Mouse (Mus musculus) right cerebral cortex, adult 2 months (tissue): ENCODE results near the gene Znrd1as.

Experiments used
- DNase-seq, 2 experiments: peaks; one replicate each; pipeline ENCODE4 v3.0.0; 2021 to 2022; ENCODE audit warnings: low spot score in 2 of 2

The Znrd1as gene

DNA sequence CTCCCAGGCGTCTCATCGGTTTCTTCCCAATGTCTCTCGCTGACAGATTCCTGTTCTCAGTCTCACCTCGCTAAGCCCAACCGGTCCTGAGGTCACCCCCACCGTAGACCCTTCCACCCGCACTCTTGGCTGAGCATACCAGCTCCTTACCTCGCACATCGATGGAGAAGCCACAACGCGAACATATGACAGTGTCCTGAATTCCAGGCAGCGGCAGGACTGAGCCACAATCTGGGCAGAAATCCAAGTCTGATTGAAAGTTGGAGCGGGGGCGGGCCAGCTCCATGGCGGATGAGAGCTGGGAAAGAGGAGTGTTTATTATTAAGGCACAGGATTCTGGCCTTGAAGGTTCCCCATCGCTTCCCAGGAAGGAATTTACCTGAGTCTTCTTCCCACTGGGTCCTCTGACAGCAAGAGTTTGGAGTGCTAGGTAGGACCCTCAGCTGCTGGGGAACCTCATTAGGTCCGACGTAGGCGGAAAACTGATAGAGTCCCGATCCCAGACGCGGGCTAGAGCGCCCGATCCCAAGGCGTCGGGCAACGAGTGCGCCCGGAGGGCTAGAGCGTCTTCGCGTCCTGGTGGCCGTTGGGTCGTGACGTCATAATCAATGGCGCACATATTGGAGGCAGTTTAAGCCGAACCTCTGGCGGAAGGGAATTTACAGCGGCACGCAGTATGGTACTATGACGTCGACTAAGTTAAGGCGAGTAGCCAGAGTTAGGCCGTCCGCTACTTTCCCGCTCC is at the start of gene Znrd1as, which contains the start of gene Znrd1:
Znrd1as (plus strand) TSS at position 594 of the 745 bp plus-strand sequence.
Znrd1 (minus strand) TSS at position 561 of the 745 bp plus-strand sequence.
- DNase-seq, result peak; percentile 96 to 97

DNA sequence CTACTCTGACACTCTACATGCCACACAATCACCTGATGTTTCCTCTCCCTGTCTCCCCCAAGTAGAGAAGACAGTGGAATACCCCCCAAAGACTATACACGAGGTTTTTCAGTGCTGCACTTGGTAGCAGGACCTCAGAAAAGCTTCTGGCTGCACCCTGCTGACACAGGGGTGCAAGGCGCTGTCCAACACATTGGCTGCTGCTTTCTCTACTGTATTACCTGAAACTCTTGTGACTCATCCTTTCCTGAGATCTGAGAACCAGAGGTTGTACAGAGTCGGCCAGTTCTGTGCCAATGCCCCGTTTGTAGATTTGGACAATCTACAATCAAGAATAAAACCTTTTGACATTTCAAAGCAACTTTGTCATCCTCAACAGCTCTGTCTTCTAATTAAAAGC is 48.6 kb upstream of the Znrd1as start:
- no peak for DNase-seq

- no peak for DNase-seq
Measured at GRCm38 (mm10) chr17:36912031-36912430, 46.4 kb upstream of the Znrd1as start.

GRCm38 (mm10) chr17:36914108-36914507 is 44.3 kb upstream of the Znrd1as start:
- DNase-seq, result peak; percentile 80 to 83

DNA sequence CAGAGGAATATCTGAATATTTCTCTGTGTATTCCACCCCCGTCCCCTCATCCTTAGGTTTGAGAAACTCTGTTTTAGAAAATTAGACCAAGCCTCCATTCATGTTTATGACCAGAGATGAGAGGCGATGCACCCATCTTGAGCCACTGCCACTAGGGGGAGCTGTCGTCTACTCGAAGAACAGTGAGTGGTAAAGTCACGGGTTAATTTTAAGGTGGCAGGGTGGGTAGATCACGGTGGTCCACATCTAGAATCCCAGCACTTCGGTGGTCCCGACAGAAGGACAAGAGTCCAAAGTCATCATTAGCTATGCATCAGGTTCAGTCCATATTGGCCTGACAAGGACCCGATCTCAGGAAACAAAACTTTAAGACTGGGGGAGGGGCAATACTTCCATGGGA is 43.3 kb upstream of the Znrd1as start:
- peak; percentile 65 to 66 for DNase-seq

DNA sequence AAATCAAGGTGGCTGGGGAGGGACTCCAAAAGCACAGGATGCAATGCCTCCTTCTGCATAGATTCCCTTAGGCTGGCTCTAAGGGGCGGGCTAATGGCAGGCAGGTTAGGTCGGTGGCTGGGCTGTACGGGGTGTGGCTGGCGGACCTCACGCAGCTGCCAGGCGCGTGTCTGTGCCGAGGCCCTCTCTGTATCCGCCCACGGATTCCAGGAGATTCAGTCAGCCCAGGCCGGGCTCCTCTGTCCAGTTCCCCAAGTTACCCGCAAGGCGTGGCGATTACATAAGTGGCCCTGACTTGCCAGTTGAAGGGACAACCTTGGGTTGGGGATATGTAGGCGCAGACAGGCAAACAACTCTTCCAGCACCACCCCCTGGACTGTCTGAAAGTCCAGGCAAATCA is 38.2 kb upstream of the Znrd1as start:
- no peak for DNase-seq

DNA sequence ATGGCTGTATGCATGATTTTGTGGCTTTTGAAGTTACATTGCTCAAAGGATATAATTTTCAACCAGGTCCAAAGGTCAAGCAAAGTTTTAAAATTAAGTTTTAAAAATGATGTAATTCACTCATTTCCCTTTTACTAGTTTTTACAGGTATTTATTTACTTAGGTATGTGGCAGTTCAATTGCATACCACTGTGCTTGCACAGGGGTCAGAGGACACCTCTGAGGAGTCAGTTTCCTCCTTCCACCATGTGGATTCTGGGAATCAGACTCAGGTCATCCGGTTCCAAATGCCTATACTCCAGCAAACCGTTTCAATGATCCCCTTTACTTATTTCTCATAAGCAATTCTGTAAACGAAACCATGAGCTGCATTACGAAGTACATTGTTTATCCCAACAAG is 35.7 kb upstream of the Znrd1as start:
- DNase-seq, result no peak

GRCm38 (mm10) chr17:36923491-36923890 is 34.9 kb upstream of the Znrd1as start:
- DNase-seq, result no peak

- DNase-seq, result no peak
Measured at GRCm38 (mm10) chr17:36927496-36928120, 30.8 kb upstream of the Znrd1as start.

GRCm38 (mm10) chr17:36929236-36929932 is 29.0 kb upstream of the Znrd1as start:
- DNase-seq, result peak in 1 of 2 experiments; percentile 32

- no peak for DNase-seq
Measured at GRCm38 (mm10) chr17:36930233-36930632, 28.2 kb upstream of the Znrd1as start.

- no peak for DNase-seq
Measured at GRCm38 (mm10) chr17:36931130-36931529, 27.3 kb upstream of the Znrd1as start.

DNA sequence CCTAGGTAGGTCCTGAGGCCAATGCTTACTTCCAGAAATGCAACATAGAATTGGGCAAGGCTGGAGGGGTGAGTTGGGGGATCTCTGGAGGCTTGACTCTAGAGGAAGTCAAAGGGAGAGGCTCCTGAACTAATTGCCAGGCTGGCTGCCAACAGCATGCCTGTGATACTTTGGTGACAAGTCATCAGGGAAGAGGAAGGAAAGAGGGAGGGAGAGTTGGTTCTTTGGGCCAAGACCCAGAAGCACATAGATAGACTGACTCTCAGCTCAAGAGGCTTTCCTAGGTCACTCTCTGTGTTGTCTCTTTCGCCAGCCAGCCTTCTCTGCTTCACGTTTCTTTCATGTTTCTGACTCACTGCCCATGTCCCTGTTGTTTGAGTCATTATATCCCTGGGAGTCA is 26.6 kb upstream of the Znrd1as start:
- no peak for DNase-seq

GRCm38 (mm10) chr17:36938056-36938455 is 20.3 kb upstream of the Znrd1as start:
- no peak for DNase-seq

DNA sequence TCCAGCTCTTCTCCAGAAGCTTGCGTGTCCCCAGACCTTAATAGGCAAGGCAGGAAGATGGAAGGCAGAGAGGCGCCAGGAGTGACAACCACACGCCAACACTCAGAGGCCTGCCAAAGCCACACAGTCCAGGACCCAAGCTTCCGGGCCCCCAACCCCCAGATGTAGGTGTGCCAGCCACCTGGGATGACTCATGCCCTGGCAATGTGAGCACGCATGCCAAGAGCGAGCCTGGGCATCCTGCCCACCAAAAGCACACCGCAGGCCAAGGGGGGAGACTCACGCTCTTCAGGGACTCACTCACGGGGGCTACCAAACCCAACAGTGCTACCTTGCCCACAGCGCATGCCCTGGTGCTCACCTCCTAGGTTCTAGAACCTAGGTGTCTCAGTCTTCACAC is 16.0 kb upstream of the Znrd1as start:
- DNase-seq, result peak; percentile 61 to 69

DNA sequence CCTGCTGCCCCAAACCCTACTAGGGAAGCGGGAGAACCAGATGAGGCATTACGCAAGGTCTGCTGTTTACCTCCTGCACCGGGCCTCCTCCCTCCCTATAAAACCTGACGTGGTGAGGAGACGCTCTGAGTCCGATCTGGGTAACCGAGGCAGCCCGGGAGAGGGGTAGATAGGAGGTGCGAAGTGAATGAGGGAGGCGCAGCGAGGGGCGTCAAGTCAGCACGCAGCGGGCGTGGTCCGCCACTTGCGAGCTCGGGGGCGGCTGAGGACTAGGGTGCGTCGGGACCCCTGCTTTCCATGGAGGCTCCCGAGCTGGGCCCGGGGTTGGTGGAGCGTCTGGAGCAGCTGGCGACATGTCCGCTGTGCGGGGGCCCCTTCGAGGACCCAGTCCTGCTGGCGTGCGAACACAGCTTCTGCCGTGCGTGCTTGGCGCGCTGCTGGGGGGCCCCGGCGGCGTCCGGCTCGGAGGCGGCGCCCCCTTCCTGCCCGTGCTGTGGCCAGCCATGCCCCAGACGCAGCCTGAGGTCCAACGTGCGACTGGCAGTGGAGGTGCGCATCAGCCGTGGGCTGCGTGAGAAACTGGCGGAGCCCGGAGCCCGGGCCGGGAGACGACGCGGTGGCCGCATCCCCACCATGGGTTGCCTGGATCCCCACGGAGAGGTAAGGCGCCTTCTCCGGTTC is 15.5 kb upstream of the Znrd1as start, which contains the start of gene Rnf39:
Rnf39 (plus strand) TSS at position 128 of the 681 bp plus-strand sequence.
- DNase-seq, result peak in 1 of 2 experiments; percentile 58

- DNase-seq, result no peak
Measured at GRCm38 (mm10) chr17:36943691-36944090, 14.7 kb upstream of the Znrd1as start.

GRCm38 (mm10) chr17:36944121-36944775 is 14.1 kb upstream of the Znrd1as start:
- DNase-seq, result no peak

DNA sequence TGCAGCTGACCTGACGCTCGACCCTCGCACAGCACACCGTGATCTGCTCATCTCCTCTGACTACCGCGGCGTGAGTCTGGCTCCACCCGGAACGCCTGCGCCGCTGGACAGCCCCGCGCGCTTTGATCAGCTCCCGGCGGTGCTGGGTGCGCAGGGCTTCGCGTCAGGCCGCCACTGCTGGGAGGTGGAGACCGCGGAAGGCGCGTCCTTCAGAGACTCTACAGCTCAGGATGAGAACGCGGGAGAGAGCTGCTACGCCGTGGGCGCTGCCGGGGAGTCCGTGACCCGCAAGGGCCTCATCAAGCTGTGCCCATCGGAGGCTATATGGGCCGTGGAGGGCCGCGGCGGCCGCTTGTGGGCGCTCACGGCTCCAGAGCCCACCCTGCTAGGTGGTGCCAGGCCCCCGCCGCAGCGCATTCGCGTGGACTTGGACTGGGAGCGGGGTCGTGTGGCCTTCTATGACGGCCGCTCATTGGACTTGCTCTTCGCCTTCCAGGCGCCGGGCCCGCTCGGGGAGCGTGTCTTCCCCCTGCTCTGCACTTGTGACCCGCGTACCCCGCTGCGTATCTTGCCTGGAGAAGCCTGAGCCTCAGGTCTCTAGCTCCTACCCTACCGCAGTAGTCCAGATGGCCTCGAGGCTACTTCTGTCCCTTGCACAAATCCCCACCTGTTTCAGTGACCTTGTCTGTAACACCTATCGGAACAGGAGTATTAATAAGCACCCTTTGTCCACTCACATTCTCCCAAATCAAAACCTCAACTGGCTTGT is 11.2 kb upstream of the Znrd1as start:
- peak; percentile 62 to 64 for DNase-seq

- no peak for DNase-seq
Measured at GRCm38 (mm10) chr17:36948286-36948685, 10.1 kb upstream of the Znrd1as start.

DNA sequence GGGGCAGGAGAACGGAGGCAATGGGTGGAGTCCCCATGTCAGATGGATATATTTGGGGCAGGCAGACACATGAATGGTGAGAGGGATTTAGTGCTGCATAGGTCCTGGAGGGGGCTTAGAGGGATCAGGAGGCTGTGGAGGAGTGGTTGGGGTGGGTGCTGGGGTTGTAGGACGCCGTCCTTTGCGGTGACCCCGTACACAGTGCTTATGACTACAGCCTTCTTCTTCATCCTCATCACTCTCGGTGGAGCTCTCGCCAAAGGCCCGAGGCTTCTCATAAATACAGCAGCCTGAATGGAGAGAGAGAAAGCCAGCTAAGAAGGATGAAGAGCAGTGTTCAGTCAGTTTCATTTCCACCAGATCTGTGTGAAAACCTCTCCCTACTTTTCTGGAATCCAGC is 9.1 kb upstream of the Znrd1as start:
- no peak for DNase-seq
